Mouse (Mus musculus): ENCODE data around the gene Gpr152. TPM values are rescaled to one million over a fixed set of nuclear protein-coding genes. Genes with fewer than 3 reads are reported as not detected.

Gpr152 gene
- polyA plus RNA-seq, 2 experiments = not detected

GRCm38 (mm10) chr19:4102049-4102448 lies 37.5 kb upstream of the Gpr152 start:
- WGBS (ENCODE audit: insufficient replicate concordance) = 61% methylated on average over 2 of the region's 2 CpGs
- DNase-seq (ENCODE audit: low read depth in 3 of 3, low spot score in 3 of 3) = no peak
- H3K9ac ChIP-seq (replicated peaks) = no peak overlapping the region

GRCm38 (mm10) chr19:4102626-4103025 lies 37.0 kb upstream of the Gpr152 start:
- Histone ChIP-seq H3K27me3 (ENCODE audit: control insufficient read depth, insufficient read depth, low read length) (peaks cover 28% of the 10 kb centered on the region), H3K9me3 (ENCODE audit: control insufficient read depth, low read length) (no peaks in the 10 kb centered on the region), H3K27ac (no peak overlapping the region), H3K4me3 (ENCODE audit: insufficient read depth in 1 of 2, low read depth in 2 of 2, low read length in 2 of 2) (no peak overlapping the region), H3K36me3 (replicated peaks; ENCODE audit: control insufficient read depth, insufficient read depth, low read depth) (no peaks in the 10 kb centered on the region), H3K9ac (replicated peaks) (no peak overlapping the region), H3K4me1 (replicated peaks; ENCODE audit: control insufficient read depth in 2 of 2, insufficient read depth in 2 of 2, low read length in 1 of 2) (peaks cover 18 to 21% of the 10 kb centered on the region in 2 experiments), H3K4me2 (ENCODE audit: low read depth) (no peak overlapping the region)
- ATAC-seq (ENCODE audit: insufficient read depth) = no peak
- 82% methylated on average over 12 of the region's 12 CpGs for WGBS (ENCODE audit: insufficient replicate concordance)
- no peak for TF ChIP-seq EP300 (IDR thresholded peaks at IDR 0.05; ENCODE audit: low read depth)
- TF ChIP-seq CTCF (IDR thresholded peaks at IDR 0.05; ENCODE audit: low read depth) = no peak
- DNase-seq (ENCODE audit: low read depth in 3 of 3, low spot score in 3 of 3) = no peak

More at GRCm38 (mm10) chr19:4102049-4102448, 37.5 kb upstream of the Gpr152 start:
- H3K36me3 ChIP-seq (replicated peaks; ENCODE audit: control insufficient read depth, insufficient read depth, low read depth) = no peaks in the 10 kb centered on the region
- H3K27me3 ChIP-seq (ENCODE audit: control insufficient read depth, insufficient read depth, low read length) = peaks cover 28% of the 10 kb centered on the region
- no peak overlapping the region for H3K4me3 ChIP-seq (ENCODE audit: insufficient read depth in 1 of 2, low read depth in 2 of 2, low read length in 2 of 2)
- H3K4me1 ChIP-seq (replicated peaks; ENCODE audit: control insufficient read depth in 2 of 2, insufficient read depth in 2 of 2, low read length in 1 of 2) = peaks cover 19 to 22% of the 10 kb centered on the region in 2 experiments
- no peak for ATAC-seq (ENCODE audit: insufficient read depth)
- no peak overlapping the region for H3K27ac ChIP-seq
- H3K9me3 ChIP-seq (ENCODE audit: control insufficient read depth, low read length) = no peaks in the 10 kb centered on the region
- H3K4me2 ChIP-seq (ENCODE audit: low read depth) = no peak overlapping the region
- no peak for TF ChIP-seq EP300 (IDR thresholded peaks at IDR 0.05; ENCODE audit: low read depth)
- TF ChIP-seq CTCF (IDR thresholded peaks at IDR 0.05; ENCODE audit: low read depth) = no peak

- no peak for ATAC-seq (ENCODE audit: insufficient read depth)
- no peak overlapping the region for H3K4me2 ChIP-seq (ENCODE audit: low read depth)
- DNase-seq (ENCODE audit: low read depth in 3 of 3, low spot score in 3 of 3) = no peak
- H3K27me3 ChIP-seq (ENCODE audit: control insufficient read depth, insufficient read depth, low read length) = peaks cover 28% of the 10 kb centered on the region
- 90% methylated on average over 18 of the region's 18 CpGs for WGBS (ENCODE audit: insufficient replicate concordance)
- no peak overlapping the region for H3K4me3 ChIP-seq (ENCODE audit: insufficient read depth in 1 of 2, low read depth in 2 of 2, low read length in 2 of 2)
- peaks cover 12 to 14% of the 10 kb centered on the region in 2 experiments for H3K4me1 ChIP-seq (replicated peaks; ENCODE audit: control insufficient read depth in 2 of 2, insufficient read depth in 2 of 2, low read length in 1 of 2)
- TF ChIP-seq EP300 (IDR thresholded peaks at IDR 0.05; ENCODE audit: low read depth) = no peak
- TF ChIP-seq CTCF (IDR thresholded peaks at IDR 0.05; ENCODE audit: low read depth) = no peak
- no peaks in the 10 kb centered on the region for H3K9me3 ChIP-seq (ENCODE audit: control insufficient read depth, low read length)
- no peaks in the 10 kb centered on the region for H3K36me3 ChIP-seq (replicated peaks; ENCODE audit: control insufficient read depth, insufficient read depth, low read depth)
- H3K27ac ChIP-seq = no peak overlapping the region
- no peak overlapping the region for H3K9ac ChIP-seq (replicated peaks)
Measured at GRCm38 (mm10) chr19:4103294-4103693, 36.3 kb upstream of the Gpr152 start.

- no peak for ATAC-seq (ENCODE audit: insufficient read depth)
- TF ChIP-seq EP300 (IDR thresholded peaks at IDR 0.05; ENCODE audit: low read depth) = no peak
- no peak for TF ChIP-seq CTCF (IDR thresholded peaks at IDR 0.05; ENCODE audit: low read depth)
- 61% methylated on average over 3 of the region's 3 CpGs for WGBS (ENCODE audit: insufficient replicate concordance)
- no peak overlapping the region for H3K4me2 ChIP-seq (ENCODE audit: low read depth)
- no peak for DNase-seq (ENCODE audit: low read depth in 3 of 3, low spot score in 3 of 3)
- H3K27ac ChIP-seq = no peak overlapping the region
- H3K9me3 ChIP-seq (ENCODE audit: control insufficient read depth, low read length) = no peaks in the 10 kb centered on the region
- no peak overlapping the region for H3K9ac ChIP-seq (replicated peaks)
- no peaks in the 10 kb centered on the region for H3K36me3 ChIP-seq (replicated peaks; ENCODE audit: control insufficient read depth, insufficient read depth, low read depth)
- no peak overlapping the region for H3K4me3 ChIP-seq (ENCODE audit: insufficient read depth in 1 of 2, low read depth in 2 of 2, low read length in 2 of 2)
- H3K27me3 ChIP-seq (ENCODE audit: control insufficient read depth, insufficient read depth, low read length) = peaks cover 28% of the 10 kb centered on the region
- peaks cover 9 to 10% of the 10 kb centered on the region in 2 experiments for H3K4me1 ChIP-seq (replicated peaks; ENCODE audit: control insufficient read depth in 2 of 2, insufficient read depth in 2 of 2, low read length in 1 of 2)
Measured at GRCm38 (mm10) chr19:4103792-4104191, 35.8 kb upstream of the Gpr152 start.

- Histone ChIP-seq H3K4me1 (replicated peaks; ENCODE audit: control insufficient read depth in 2 of 2, insufficient read depth in 2 of 2, low read length in 1 of 2) (peaks cover 3% of the 10 kb centered on the region in 2 experiments; a peak in 3 of 4 replicates), H3K36me3 (replicated peaks; ENCODE audit: control insufficient read depth, insufficient read depth, low read depth) (no peaks in the 10 kb centered on the region), H3K27ac (no peak overlapping the region), H3K4me3 (ENCODE audit: insufficient read depth in 1 of 2, low read depth in 2 of 2, low read length in 2 of 2) (no peak overlapping the region), H3K27me3 (ENCODE audit: control insufficient read depth, insufficient read depth, low read length) (peaks cover 28% of the 10 kb centered on the region), H3K4me2 (ENCODE audit: low read depth) (no peak overlapping the region), H3K9ac (replicated peaks) (no peak overlapping the region), H3K9me3 (ENCODE audit: control insufficient read depth, low read length) (no peaks in the 10 kb centered on the region)
- DNase-seq (ENCODE audit: low read depth in 3 of 3, low spot score in 3 of 3) (no peak), ATAC-seq (ENCODE audit: insufficient read depth) (no peak)
- 82% methylated on average over 16 of the region's 16 CpGs for WGBS (ENCODE audit: insufficient replicate concordance)
- no peak for TF ChIP-seq EP300 (IDR thresholded peaks at IDR 0.05; ENCODE audit: low read depth)
- TF ChIP-seq CTCF (IDR thresholded peaks at IDR 0.05; ENCODE audit: low read depth) = no peak
Measured at GRCm38 (mm10) chr19:4104675-4105194, 34.9 kb upstream of the Gpr152 start.

Measured in liver, embryonic 14.5 days (tissue).